Mouse (Mus musculus) left cerebral cortex, postnatal 36 days (tissue): ENCODE results near the gene Arhgap6. TPM values are rescaled to one million over a fixed set of nuclear protein-coding genes. Genes with fewer than 3 reads are reported as not detected.
"Not testable (repeated sequence)": the region's sequence is repeated elsewhere in the genome, so short reads cannot be mapped to it uniquely, and the experiment has no call there.

ENCODE experiments used
- DNase-seq, 2 experiments: peaks; one replicate each; pipeline ENCODE4 v3.0.0; 2021 to 2022; ENCODE audit warnings: low spot score in 2 of 2, mixed read lengths in 1 of 2
- intact Hi-C: fragments of 180-260 bp; cut with DNase I; formaldehyde crosslinking; loops from one replicate; pipeline ENCODE4 v1.15.1; 2025
- total RNA-seq, 2 experiments: library from RNA; stranded (reverse); gene quantifications; 2 replicates each; pipeline ENCODE4 v1.2.3; 2021

The Arhgap6 gene
- total RNA-seq, 2 experiments from 2014 or later = 6.4 to 10.5 TPM

GRCm38 (mm10) chrX:169261034-169261433 is 466.1 kb downstream of the Arhgap6 start:
- intact Hi-C loops = no loop called here
- no peak for DNase-seq

GRCm38 (mm10) chrX:169262212-169262611 is 467.3 kb downstream of the Arhgap6 start:
- intact Hi-C loops = no loop called here

GRCm38 (mm10) chrX:169263433-169264172 is 468.7 kb downstream of the Arhgap6 start:
- intact Hi-C loops = no loop called here
- no peak for DNase-seq

More at GRCm38 (mm10) chrX:169262212-169262611, 467.3 kb downstream of the Arhgap6 start:
- DNase-seq = no peak

GRCm38 (mm10) chrX:169299579-169299978 is 504.7 kb downstream of the Arhgap6 start:
- intact Hi-C loops = loop anchor here (1.0 to 10.0 kb wide), 2 partner anchors 265 to 361 kb away; no protein-coding TSS in a partner anchor
- DNase-seq = no peak

GRCm38 (mm10) chrX:169302271-169303045 is 507.6 kb downstream of the Arhgap6 start:
- DNase-seq = no peak
- intact Hi-C loops = loop anchor here (10.0 kb wide), 1 partner anchor 628 kb away; the partner anchor contains the start of gene Msl3

- DNase-seq = peak in 1 of 2 experiments; percentile 9
- intact Hi-C loops = loop anchor here (10.0 kb wide), 1 partner anchor 629 kb away; the partner anchor contains the start of gene Msl3
These were observed 509.0 kb downstream of the Arhgap6 start for GRCm38 (mm10) chrX:169303945-169304344.

GRCm38 (mm10) chrX:169308559-169308958 is 513.7 kb downstream of the Arhgap6 start:
- intact Hi-C loops = loop anchor here (10.0 kb wide), 1 partner anchor 634 kb away; the partner anchor contains the start of gene Msl3
- no peak for DNase-seq

- intact Hi-C loops = loop anchor here (10.0 kb wide), 1 partner anchor 56 kb away; no protein-coding TSS in a partner anchor
- no peak for DNase-seq
These were observed 524.3 kb downstream of the Arhgap6 start for GRCm38 (mm10) chrX:169319066-169319760.

- intact Hi-C loops = loop anchor here (5.0 to 10.0 kb wide), 2 partner anchors 55 to 667 kb away; no protein-coding TSS in a partner anchor
- DNase-seq = peak; percentile 84 to 86
These were observed 525.2 kb downstream of the Arhgap6 start, which contains the start of gene Hccs for GRCm38 (mm10) chrX:169319945-169320667. Gene Hccs (minus strand): TSS chrX:169320372.

GRCm38 (mm10) chrX:169320668-169321005 is 525.7 kb downstream of the Arhgap6 start:
- intact Hi-C loops = loop anchor here (5.0 kb wide), 1 partner anchor 667 kb away; no protein-coding TSS in a partner anchor
- not testable (repeated sequence) for DNase-seq

- no peak for DNase-seq
- intact Hi-C loops = no loop called here
These were observed 531.2 kb downstream of the Arhgap6 start for GRCm38 (mm10) chrX:169325929-169326595.

GRCm38 (mm10) chrX:169332264-169332663 is 537.4 kb downstream of the Arhgap6 start:
- intact Hi-C loops = loop anchor here (5.0 to 10.0 kb wide), 3 partner anchors 463 to 650 kb away; no protein-coding TSS in a partner anchor

GRCm38 (mm10) chrX:169337559-169337958 is 542.7 kb downstream of the Arhgap6 start:
- intact Hi-C loops = loop anchor here (10.0 kb wide), 2 partner anchors 457 to 537 kb away; no protein-coding TSS in a partner anchor
- DNase-seq = no peak

More at GRCm38 (mm10) chrX:169332264-169332663, 537.4 kb downstream of the Arhgap6 start:
- peak; percentile 11 to 30 for DNase-seq

- intact Hi-C loops = loop anchor here (10.0 kb wide), 2 partner anchors 457 to 537 kb away; no protein-coding TSS in a partner anchor
- no peak for DNase-seq
These were observed 543.3 kb downstream of the Arhgap6 start for GRCm38 (mm10) chrX:169338213-169338612.
